Mouse (Mus musculus) intestine, embryonic 15.5 days (tissue): ENCODE data around the gene Morf4l1. TPM values are rescaled to one million over a fixed set of nuclear protein-coding genes. Genes with fewer than 3 reads are reported as not detected.
"Not testable (repeated sequence)": the region's sequence is repeated elsewhere in the genome, so short reads cannot be mapped to it uniquely, and the experiment has no call there.

Experiments
- ATAC-seq: fragments of 200-750 bp; cut with Nextera tagmentation; 2 replicates; pipeline ENCODE4 v1.8.0; 2017; ENCODE audit warnings: moderate TSS enrichment, moderate library complexity
- H3K27ac ChIP-seq: fragments of 300-500 bp; sonication (generic); 2 replicates; pipeline ENCODE4 v1.5.1; 2015; ENCODE audit warnings: mild to moderate bottlenecking, inconsistent platforms
- H3K27me3 ChIP-seq: fragments of 300-500 bp; sonication (generic); replicated peaks from 2 replicates; pipeline ENCODE4 v1.6.1; 2015; ENCODE audit warnings: inconsistent platforms
- H3K36me3 ChIP-seq: fragments of 300-500 bp; sonication (generic); 2 replicates; pipeline ENCODE4 v1.6.1; 2015; ENCODE audit warnings: inconsistent platforms
- H3K4me1 ChIP-seq: fragments of 300-500 bp; sonication (generic); replicated peaks from 2 replicates; pipeline ENCODE4 v1.6.1; 2015; ENCODE audit warnings: inconsistent platforms
- H3K4me2 ChIP-seq: fragments of 300-500 bp; sonication (generic); replicated peaks from 2 replicates; pipeline ENCODE4 v1.6.1; 2015; ENCODE audit warnings: mild to moderate bottlenecking, inconsistent platforms
- H3K4me3 ChIP-seq: fragments of 300-500 bp; sonication (generic); replicated peaks from 2 replicates; pipeline ENCODE4 v1.5.1; 2015; ENCODE audit warnings: inconsistent platforms
- H3K9ac ChIP-seq: fragments of 300-500 bp; sonication (generic); 2 replicates; pipeline ENCODE4 v1.6.1; 2015; ENCODE audit warnings: inconsistent platforms
- H3K9me3 ChIP-seq: fragments of 300-500 bp; sonication (generic); 2 replicates; pipeline ENCODE4 v1.6.1; 2016; ENCODE audit warnings: inconsistent platforms
- WGBS: fragments of 180-500 bp; shearing (Covaris S2); methylation state at CpG from one replicate; pipeline ENCODE4 v1.1.7; 2015; 5-methylcytosine and 5-hydroxymethylcytosine counted together
- polyA plus RNA-seq: library from polyadenylated mRNA; unstranded; fragments of >200 nt; fragmentation: Nextera tagmentation; extraction: Ambion mirVana; gene quantifications from 2 replicates; pipeline ENCODE4 v1.2.1, GENCODE M21; 2015

The Morf4l1 gene
- polyA plus RNA-seq, 1 experiment from 2014 or later, result 344 TPM

DNA sequence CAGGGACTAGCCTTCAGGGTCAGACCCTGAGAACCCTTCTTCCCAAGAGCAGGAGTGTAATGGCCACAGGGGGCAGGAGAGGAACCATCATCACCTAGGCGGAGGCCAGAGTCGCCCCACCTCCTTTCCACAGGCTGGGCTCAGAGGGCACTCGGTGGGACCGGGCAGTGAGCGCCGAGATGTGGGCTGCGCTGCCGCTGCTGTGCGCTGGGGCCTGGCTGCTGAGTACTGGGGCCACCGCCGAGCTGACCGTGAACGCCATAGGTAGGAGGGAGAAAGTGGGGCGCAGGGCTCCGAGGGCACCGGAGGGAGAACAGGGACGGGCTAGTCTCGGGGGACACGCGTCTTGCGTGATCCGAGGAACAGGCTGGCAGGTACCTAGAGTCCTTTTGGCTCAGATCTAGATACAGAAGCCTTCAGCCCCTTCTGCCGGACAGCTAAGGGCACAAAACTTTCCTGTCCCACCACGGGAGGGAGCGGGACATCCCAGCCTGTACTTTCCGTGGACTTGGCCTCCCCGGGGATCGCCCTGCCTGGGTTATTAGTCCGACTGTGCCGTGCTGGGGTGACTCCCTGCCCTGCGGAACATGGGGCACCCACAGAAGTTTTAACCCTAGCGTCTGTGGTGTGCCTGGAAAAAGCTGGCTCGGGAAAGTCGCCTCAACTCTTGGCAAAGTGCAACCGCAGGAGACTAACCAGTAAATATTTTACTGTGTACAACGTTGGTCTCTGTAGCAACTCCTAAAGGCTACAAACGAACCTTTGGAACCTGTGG is 60.0 kb downstream of the Morf4l1 start:
- peak overlapping the region; percentile 52 for H3K4me3 ChIP-seq
- under 1% methylated on average over 37 of the region's 37 CpGs for WGBS
- no peaks in the 10 kb centered on the region for H3K27me3 ChIP-seq
- no peaks in the 10 kb centered on the region for H3K36me3 ChIP-seq
- H3K27ac ChIP-seq, result peak overlapping the region; percentile 27; the same call in 1 of the 2 replicates
- H3K4me1 ChIP-seq, result peaks cover 4% of the 10 kb centered on the region; the same call in 1 of the 2 replicates
- H3K9me3 ChIP-seq, result no peaks in the 10 kb centered on the region
- H3K4me2 ChIP-seq, result peak overlapping the region; percentile 93
- peak overlapping the region; percentile 57 for H3K9ac ChIP-seq
- ATAC-seq, result peak; percentile 94

DNA sequence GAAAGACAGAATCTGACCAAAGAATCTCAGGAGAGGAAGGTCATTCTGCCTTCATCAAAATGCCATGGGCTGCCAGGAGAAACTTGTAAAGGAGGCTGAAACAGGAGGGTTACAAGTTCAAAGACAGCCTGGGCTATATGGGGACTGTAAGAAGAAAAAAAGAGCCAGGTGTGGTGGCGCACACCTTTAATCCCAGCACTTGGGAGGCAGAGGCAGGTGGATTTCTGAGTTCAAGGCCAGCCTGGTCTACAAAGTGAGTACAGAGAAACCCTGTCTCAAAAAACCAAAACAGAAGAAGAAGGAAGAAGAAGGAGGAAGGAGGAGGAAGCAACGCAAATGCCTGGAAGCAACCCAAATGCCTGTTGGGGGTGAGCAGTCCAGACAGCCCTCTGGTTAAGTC is 60.7 kb downstream of the Morf4l1 start, which contains the start of gene Ctsh:
TSS of gene Ctsh (plus strand) at position 301 of the 400 bp plus-strand sequence.
- Histone ChIP-seq H3K27me3 (no peaks in the 10 kb centered on the region), H3K27ac (peak within 1 kb of the TSS; percentile 27; the same call in 1 of the 2 replicates), H3K4me1 (peaks cover 4% of the 10 kb centered on the region; the same call in 1 of the 2 replicates), H3K9ac (peak within 1 kb of the TSS; percentile 57), H3K36me3 (no peaks in the 10 kb centered on the region), H3K4me3 (peak within 1 kb of the TSS; percentile 52), H3K9me3 (no peaks in the 10 kb centered on the region), H3K4me2 (peak within 1 kb of the TSS; percentile 93)
- 82% methylated on average over 2 of the region's 2 CpGs for WGBS
- ATAC-seq, result no peak

DNA sequence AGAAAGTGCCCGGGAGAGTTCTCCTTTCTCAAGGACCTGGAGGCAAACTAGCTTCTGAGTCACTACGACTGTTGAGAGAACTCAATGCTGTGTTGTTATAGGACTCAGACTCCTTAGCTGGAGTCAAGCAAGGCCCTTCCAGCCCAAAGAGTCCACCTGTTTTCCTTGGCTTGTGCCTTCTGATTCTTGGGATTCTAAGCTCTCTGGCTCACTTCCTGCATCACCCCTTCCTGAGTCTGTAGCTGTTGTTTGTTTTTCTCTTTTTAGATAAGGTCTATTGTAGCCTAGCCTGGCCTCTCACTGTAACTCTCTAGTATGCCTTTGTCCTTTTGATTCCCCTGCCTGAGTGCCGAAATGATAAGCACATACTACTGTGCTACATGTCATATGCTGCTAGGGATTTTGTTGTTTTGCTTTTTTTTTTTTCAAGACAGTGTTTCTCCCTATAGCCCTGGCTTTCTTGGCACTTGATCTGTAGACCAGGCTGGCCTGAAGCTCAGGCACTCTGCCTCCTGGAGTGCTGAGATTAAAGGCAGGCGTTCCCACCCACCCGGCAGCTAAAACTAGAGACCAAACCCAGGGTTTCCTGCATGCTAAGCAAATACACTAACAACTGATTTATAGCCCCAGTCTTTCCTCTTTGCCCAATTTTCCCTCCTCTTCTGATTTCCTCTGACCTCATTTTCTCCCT is 66.5 kb downstream of the Morf4l1 start:
- no peak overlapping the region for H3K27ac ChIP-seq
- H3K9ac ChIP-seq, result no peak overlapping the region
- no peak overlapping the region for H3K4me2 ChIP-seq
- H3K9me3 ChIP-seq, result no peaks in the 10 kb centered on the region
- ATAC-seq, result no peak
- WGBS, result 50% methylated on average over 5 of the region's 5 CpGs
- no peaks in the 10 kb centered on the region for H3K4me1 ChIP-seq
- H3K4me3 ChIP-seq, result no peak overlapping the region
- no peaks in the 10 kb centered on the region for H3K36me3 ChIP-seq
- H3K27me3 ChIP-seq, result no peaks in the 10 kb centered on the region

DNA sequence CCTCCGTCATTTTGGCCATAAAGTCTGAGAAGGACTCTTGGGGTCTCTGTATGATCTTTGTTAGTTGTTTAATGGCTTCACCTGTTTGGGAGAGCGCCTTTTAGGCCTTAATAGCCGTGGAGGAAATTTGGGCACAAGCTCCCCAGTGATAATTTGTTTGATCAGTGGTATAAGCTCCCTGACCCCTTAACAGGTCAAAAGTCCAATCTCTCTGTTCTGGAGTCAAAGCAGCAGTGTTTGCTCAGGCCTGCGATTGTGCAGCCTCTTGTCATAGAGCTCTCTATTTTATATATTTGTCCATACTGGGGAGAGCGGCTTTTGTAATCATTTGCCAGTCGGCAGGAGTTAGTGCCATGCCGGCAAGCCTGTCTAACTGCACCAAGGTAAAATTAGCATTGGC is 69.4 kb downstream of the Morf4l1 start:
- ATAC-seq, result no peak
- Histone ChIP-seq H3K4me1 (no peaks in the 10 kb centered on the region), H3K36me3 (no peaks in the 10 kb centered on the region), H3K27ac (no peak overlapping the region), H3K4me3 (no peak overlapping the region), H3K9ac (no peak overlapping the region), H3K9me3 (no peaks in the 10 kb centered on the region), H3K4me2 (no peak overlapping the region), H3K27me3 (no peaks in the 10 kb centered on the region)
- WGBS, result 81% methylated on average over 7 of the region's 7 CpGs

DNA sequence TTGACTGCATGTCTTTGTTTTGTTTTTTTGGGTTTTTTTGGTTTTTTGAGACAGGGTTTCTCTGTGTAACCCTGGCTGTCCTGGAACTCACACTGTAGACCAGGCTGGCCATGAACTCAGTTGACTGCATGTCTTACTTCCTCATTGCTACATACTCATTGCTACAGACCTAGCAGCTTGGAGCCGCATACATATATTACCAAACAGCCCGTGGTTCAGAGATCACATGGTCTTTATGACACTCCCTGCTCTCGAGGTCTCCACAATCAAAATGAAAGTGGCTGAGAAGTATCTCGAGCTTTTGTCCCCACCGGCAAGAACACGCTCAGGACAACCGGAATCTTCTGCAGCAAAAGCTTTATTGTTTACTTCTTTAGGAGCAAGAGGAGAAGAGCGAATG is 71.7 kb downstream of the Morf4l1 start:
- 86% methylated on average over 8 of the region's 8 CpGs for WGBS
- not testable (repeated sequence) for H3K9me3 ChIP-seq, H3K4me2 ChIP-seq, H3K9ac ChIP-seq, H3K27me3 ChIP-seq, H3K36me3 ChIP-seq, H3K4me3 ChIP-seq, H3K27ac ChIP-seq, H3K4me1 ChIP-seq
- ATAC-seq, result peak; percentile 45; the same call in 1 of the 2 replicates

Other genes starting within 250 kb of the Morf4l1 start
- 0.31 and 0.42 TPM in 2 replicates for gene Rasgrf1, start 204.9 kb downstream of the Morf4l1 start, polyA plus RNA-seq
- gene Ctsh, start 60.6 kb downstream of the Morf4l1 start, polyA plus RNA-seq, result 42.4 and 51.4 TPM in 2 replicates
- gene Adamts7, start 48.3 kb upstream of the Morf4l1 start, polyA plus RNA-seq, result 13.6 and 14.1 TPM in 2 replicates
- 14.6 and 14.9 TPM in 2 replicates for gene Tbc1d2b, start 156.0 kb upstream of the Morf4l1 start, polyA plus RNA-seq